Mouse (Mus musculus) liver, embryonic 11.5 days (tissue): ENCODE data around the gene Lefty2. TPM values are rescaled to one million over a fixed set of nuclear protein-coding genes. Genes with fewer than 3 reads are reported as not detected.
A peak's percentile ranks its signal among the peaks of the same experiment; 100 is the strongest.

ENCODE experiments used
- ATAC-seq: fragments of 200-750 bp; cut with Nextera tagmentation; replicated peaks from 2 replicates; pipeline ENCODE4 v1.8.0; 2017; ENCODE audit warnings: moderate number of reproducible peaks, mild to moderate bottlenecking, moderate TSS enrichment, moderate library complexity; ENCODE audit not compliant: low FRiP score
- DNase-seq: peaks from one replicate; pipeline ENCODE4 v3.0.0-alpha.2; 2017; ENCODE audit warnings: low spot score
- H3K27ac ChIP-seq: fragments of 300-500 bp; sonication (generic); 2 replicates; pipeline ENCODE4 v1.5.1; 2014; ENCODE audit warnings: mild to moderate bottlenecking, low read depth, low read length, control low read depth
- H3K27me3 ChIP-seq: fragments of 300-500 bp; sonication (generic); replicated peaks from 2 replicates; pipeline ENCODE4 v1.6.1; 2014; ENCODE audit warnings: low read length, mixed read lengths; ENCODE audit not compliant: control insufficient read depth, insufficient read depth
- H3K36me3 ChIP-seq: fragments of 300-500 bp; sonication (generic); 2 replicates; pipeline ENCODE4 v1.6.1; 2014; ENCODE audit warnings: mild to moderate bottlenecking, low read length, moderate library complexity, mixed read lengths; ENCODE audit not compliant: control insufficient read depth, insufficient read depth
- H3K4me1 ChIP-seq: fragments of 300-500 bp; sonication (generic); replicated peaks from 2 replicates; pipeline ENCODE4 v1.6.1; 2014; ENCODE audit warnings: low read length, mixed read lengths; ENCODE audit not compliant: control insufficient read depth, insufficient read depth
- H3K4me2 ChIP-seq: fragments of 300-500 bp; sonication (generic); 2 replicates; pipeline ENCODE4 v1.6.1; 2014; ENCODE audit warnings: mild to moderate bottlenecking, control low read depth, moderate library complexity
- H3K4me3 ChIP-seq: fragments of 300-500 bp; sonication (generic); 2 replicates; pipeline ENCODE4 v1.5.1; 2014; ENCODE audit warnings: low read depth, low read length, control low read depth
- H3K9ac ChIP-seq: fragments of 300-500 bp; sonication (generic); 2 replicates; pipeline ENCODE4 v1.6.1; 2014; ENCODE audit warnings: low read depth, low read length, control low read depth
- H3K9me3 ChIP-seq: fragments of 300-500 bp; sonication (generic); 2 replicates; pipeline ENCODE4 v1.6.1; 2016; ENCODE audit warnings: low read length, inconsistent platforms, mixed read lengths; ENCODE audit not compliant: control insufficient read depth
- WGBS: fragments of 180-500 bp; shearing (Covaris S2); extraction: QIAGEN DNeasy Blood & Tissue Kit; methylation state at CpG from one replicate; pipeline ENCODE4 v1.1.7; 2014; 5-methylcytosine and 5-hydroxymethylcytosine counted together
- polyA plus RNA-seq: library from polyadenylated mRNA; unstranded; fragments of >200 nt; fragmentation: Nextera tagmentation; extraction: Ambion mirVana; gene quantifications from 2 replicates; pipeline ENCODE4 v1.2.1, GENCODE M21; 2014

Gene Lefty2
- polyA plus RNA-seq, 1 experiment from 2014 or later: not detected

DNA sequence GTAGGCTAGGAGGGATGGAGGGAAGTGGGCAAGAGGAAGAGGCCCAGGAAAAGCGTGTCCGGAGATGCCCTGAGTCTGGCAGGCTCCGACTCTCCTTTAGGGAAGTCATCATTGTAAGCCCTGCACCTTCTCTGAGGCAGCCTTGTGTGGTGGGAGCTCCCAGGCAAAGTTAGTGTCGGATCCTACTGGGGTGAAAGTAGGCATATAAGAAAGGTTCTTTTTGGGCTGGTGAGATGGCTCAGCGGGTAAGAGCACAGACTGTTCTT, 11.8 kb downstream of the Lefty2 start:
- peak overlapping the region; percentile 86 for H3K4me2 ChIP-seq
- peak overlapping the region; percentile 95 for H3K4me3 ChIP-seq
- ATAC-seq: no peak
- 3% methylated on average over 5 of the region's 5 CpGs for WGBS
- peak overlapping the region; percentile 92 for H3K9ac ChIP-seq
- peaks cover 33% of the 10 kb centered on the region for H3K4me1 ChIP-seq
- peaks cover 25% of the 10 kb centered on the region for H3K36me3 ChIP-seq
- no peaks in the 10 kb centered on the region for H3K9me3 ChIP-seq
- no peaks in the 10 kb centered on the region for H3K27me3 ChIP-seq
- peak overlapping the region; percentile 93 for H3K27ac ChIP-seq
- no peak for DNase-seq

- Histone ChIP-seq H3K27ac (peak overlapping the region; percentile 45; the same call in 1 of the 2 replicates), H3K9me3 (no peaks in the 10 kb centered on the region), H3K4me1 (peaks cover 33% of the 10 kb centered on the region), H3K27me3 (no peaks in the 10 kb centered on the region), H3K4me2 (peak overlapping the region; percentile 86), H3K36me3 (peaks cover 25% of the 10 kb centered on the region), H3K9ac (peak overlapping the region; percentile 92), H3K4me3 (peak overlapping the region; percentile 95)
- DNase-seq (no peak), ATAC-seq (no peak)
- WGBS: 67% methylated on average over 6 of the region's 6 CpGs
Observed at GRCm38 (mm10) chr1:180905307-180905706, 12.4 kb downstream of the Lefty2 start.

DNA sequence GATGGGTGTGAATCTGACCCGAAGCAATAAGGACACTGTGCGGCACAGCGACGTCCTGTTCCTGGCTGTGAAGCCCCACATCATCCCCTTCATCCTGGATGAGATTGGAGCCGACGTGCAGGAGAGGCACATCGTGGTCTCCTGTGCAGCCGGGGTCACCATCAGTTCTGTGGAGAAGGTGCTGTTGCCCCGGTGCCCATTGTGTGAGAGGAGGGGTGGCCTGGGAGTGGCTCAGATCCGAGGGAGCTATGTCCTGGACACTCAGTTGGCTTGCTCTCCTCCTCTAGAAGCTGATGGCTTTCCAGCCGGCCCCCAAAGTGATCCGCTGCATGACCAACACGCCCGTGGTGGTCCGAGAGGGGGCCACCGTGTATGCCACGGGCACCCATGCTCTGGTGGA, 13.0 kb downstream of the Lefty2 start:
- Histone ChIP-seq H3K4me2 (peak overlapping the region; percentile 86), H3K9ac (peak overlapping the region; percentile 92), H3K27me3 (no peaks in the 10 kb centered on the region), H3K4me3 (peak overlapping the region; percentile 95), H3K36me3 (peaks cover 25% of the 10 kb centered on the region), H3K9me3 (no peaks in the 10 kb centered on the region), H3K27ac (peak overlapping the region; percentile 45), H3K4me1 (peaks cover 33% of the 10 kb centered on the region)
- ATAC-seq (no peak), DNase-seq (no peak)
- WGBS: 93% methylated on average over 17 of the region's 17 CpGs

DNA sequence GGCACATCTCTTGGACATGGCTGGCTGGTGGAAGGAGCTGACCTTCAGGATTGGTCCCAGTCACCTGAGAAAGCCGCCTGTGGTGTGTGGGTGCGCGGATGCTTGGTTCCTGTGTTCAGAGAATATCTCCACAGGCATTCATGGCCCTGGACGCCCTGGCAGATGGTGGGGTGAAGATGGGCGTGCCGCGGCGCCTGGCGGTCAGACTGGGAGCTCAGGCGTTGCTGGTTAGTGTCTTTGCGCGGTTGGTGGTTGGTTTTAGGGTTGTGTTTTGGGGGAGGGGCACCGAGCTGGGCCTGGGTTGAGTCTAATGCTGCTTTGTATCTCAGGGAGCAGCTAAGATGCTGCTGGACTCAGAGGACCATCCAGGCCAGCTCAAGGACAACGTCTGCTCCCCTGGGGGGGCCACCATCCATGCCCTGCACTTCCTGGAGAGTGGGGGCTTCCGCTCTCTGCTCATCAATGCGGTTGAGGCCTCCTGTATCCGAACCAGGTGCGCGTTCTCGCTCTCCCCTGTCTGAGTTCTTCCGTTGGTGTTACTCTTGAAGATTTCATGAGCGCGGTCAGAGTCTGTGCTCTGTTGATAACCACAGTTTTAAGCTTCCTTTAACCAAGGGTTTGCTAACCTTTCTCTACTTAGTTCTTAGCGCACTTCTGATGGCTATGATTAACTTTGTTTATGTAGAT, 13.7 kb downstream of the Lefty2 start:
- peaks cover 35% of the 10 kb centered on the region for H3K4me1 ChIP-seq
- no peak for ATAC-seq
- peak overlapping the region; percentile 92 for H3K9ac ChIP-seq
- no peaks in the 10 kb centered on the region for H3K27me3 ChIP-seq
- peak overlapping the region; percentile 86 for H3K4me2 ChIP-seq
- peak overlapping the region; percentile 95; the same call in 1 of the 2 replicates for H3K4me3 ChIP-seq
- DNase-seq: no peak
- H3K27ac ChIP-seq: peak overlapping the region; percentile 3
- 84% methylated on average over 24 of the region's 24 CpGs for WGBS
- H3K9me3 ChIP-seq: no peaks in the 10 kb centered on the region
- H3K36me3 ChIP-seq: peaks cover 25% of the 10 kb centered on the region

- peak overlapping the region; percentile 62 for H3K4me2 ChIP-seq
- H3K4me1 ChIP-seq: peaks cover 25% of the 10 kb centered on the region
- ATAC-seq (no peak), DNase-seq (no peak)
- WGBS: 44% methylated on average over 8 of the region's 8 CpGs
- H3K4me3 ChIP-seq: 0 out of 2 replicates have a peak overlapping the region, but pooled peaks have one; percentile 9
- H3K9ac ChIP-seq: peak overlapping the region; percentile 47
- peak overlapping the region; percentile 36; the same call in 1 of the 2 replicates for H3K27ac ChIP-seq
- no peaks in the 10 kb centered on the region for H3K27me3 ChIP-seq
- H3K36me3 ChIP-seq: peaks cover 18% of the 10 kb centered on the region
- no peaks in the 10 kb centered on the region for H3K9me3 ChIP-seq
Observed at GRCm38 (mm10) chr1:180911138-180911537, 18.2 kb downstream of the Lefty2 start.

GRCm38 (mm10) chr1:180911653-180912287, 18.9 kb downstream of the Lefty2 start:
- 40% methylated on average over 20 of the region's 20 CpGs for WGBS
- Histone ChIP-seq H3K36me3 (peaks cover 11% of the 10 kb centered on the region), H3K4me3 (peak overlapping the region; percentile 9; the same call in 1 of the 2 replicates), H3K9me3 (no peaks in the 10 kb centered on the region), H3K9ac (peak overlapping the region; percentile 47), H3K4me1 (peaks cover 19% of the 10 kb centered on the region), H3K27ac (peak overlapping the region; percentile 36), H3K27me3 (no peaks in the 10 kb centered on the region), H3K4me2 (peak overlapping the region; percentile 62)
- DNase-seq (no peak), ATAC-seq (peak; percentile 62)

- WGBS: 76% methylated on average over 5 of the region's 5 CpGs
Observed at GRCm38 (mm10) chr1:180912792-180913191, 19.9 kb downstream of the Lefty2 start.

DNA sequence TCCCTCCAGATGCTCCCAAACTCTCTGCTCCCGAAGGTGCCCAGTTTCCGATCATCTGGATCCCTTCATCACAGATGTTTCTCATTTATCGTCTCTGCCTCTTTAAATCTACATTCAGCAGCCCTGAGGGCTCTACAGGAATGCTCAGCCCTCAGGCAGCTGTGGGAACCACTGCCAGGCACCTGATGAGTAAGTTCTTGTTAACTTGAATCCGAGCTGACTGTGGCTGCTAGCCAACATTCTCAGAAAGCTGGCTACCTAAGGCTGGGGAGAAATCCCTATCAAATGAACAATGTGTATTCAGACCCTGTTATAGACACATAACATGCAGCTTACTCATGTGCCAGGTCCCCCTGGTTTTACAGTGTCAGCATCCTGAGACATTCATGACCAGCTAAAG, 20.9 kb downstream of the Lefty2 start:
- no peak overlapping the region for H3K27ac ChIP-seq
- DNase-seq (no peak), ATAC-seq (no peak)
- no peaks in the 10 kb centered on the region for H3K27me3 ChIP-seq
- peaks cover 15% of the 10 kb centered on the region for H3K4me1 ChIP-seq
- H3K4me2 ChIP-seq: no peak overlapping the region
- H3K9me3 ChIP-seq: no peaks in the 10 kb centered on the region
- H3K4me3 ChIP-seq: no peak overlapping the region
- 65% methylated on average over 4 of the region's 4 CpGs for WGBS
- H3K9ac ChIP-seq: no peak overlapping the region
- H3K36me3 ChIP-seq: no peaks in the 10 kb centered on the region

More at GRCm38 (mm10) chr1:180912792-180913191, 19.9 kb downstream of the Lefty2 start:
- H3K27ac ChIP-seq: no peak overlapping the region
- H3K9me3 ChIP-seq: no peaks in the 10 kb centered on the region
- H3K4me2 ChIP-seq: no peak overlapping the region
- ATAC-seq: no peak
- H3K4me1 ChIP-seq: peaks cover 15% of the 10 kb centered on the region
- H3K27me3 ChIP-seq: no peaks in the 10 kb centered on the region
- H3K36me3 ChIP-seq: peaks cover 4% of the 10 kb centered on the region; the same call in 1 of the 2 replicates
- no peak overlapping the region for H3K9ac ChIP-seq
- no peak for DNase-seq
- H3K4me3 ChIP-seq: no peak overlapping the region

DNA sequence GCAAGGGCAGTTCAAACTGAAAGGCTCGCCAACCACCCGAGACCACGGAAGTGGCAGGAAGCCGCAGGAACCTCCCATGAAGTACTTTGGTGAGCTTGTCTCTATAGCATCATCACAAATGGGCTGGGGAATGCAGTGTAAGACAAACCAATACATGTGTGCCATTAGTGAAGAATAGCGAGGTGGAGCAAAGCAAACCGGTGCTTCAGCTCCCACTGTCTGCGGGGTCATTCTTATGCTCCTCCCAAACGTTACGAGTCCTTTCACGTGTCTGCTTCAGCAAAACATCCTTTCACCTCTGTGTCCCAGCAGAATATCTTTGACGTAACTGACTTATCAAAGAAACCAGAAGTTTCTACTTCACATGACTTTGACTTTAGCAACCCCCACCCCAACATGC, 23.5 kb downstream of the Lefty2 start:
- Histone ChIP-seq H3K9me3 (no peaks in the 10 kb centered on the region), H3K27ac (no peak overlapping the region), H3K4me1 (peaks cover 12% of the 10 kb centered on the region), H3K27me3 (no peaks in the 10 kb centered on the region), H3K36me3 (no peaks in the 10 kb centered on the region), H3K4me2 (no peak overlapping the region), H3K9ac (no peak overlapping the region), H3K4me3 (no peak overlapping the region)
- WGBS: 74% methylated on average over 11 of the region's 11 CpGs
- DNase-seq: no peak
- ATAC-seq: no peak
